In the genomic region with DNA sequence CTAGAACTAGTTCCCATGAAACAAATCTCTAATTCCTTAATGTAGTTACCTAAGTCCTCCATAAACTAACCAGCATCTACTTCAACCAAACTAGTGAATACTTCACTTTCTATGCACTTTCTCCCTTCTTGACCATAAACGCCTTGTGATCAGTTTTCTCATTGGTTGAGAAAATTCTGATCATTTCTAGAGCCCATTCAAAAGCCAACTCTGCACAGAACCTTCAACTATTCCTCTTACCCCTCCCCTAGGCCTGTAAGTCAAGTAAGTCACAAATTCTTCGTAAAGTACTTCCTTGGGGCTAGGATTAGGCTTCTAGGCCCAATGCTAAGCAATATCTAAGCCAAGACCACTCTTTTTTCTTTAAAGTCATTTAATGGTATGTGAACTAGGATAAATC, we compare ENCODE assay signal across 8 mouse cellular contexts. TPM values are rescaled to one million over a fixed set of nuclear protein-coding genes. Genes with fewer than 3 reads are reported as not detected.
DNase-seq lines count a peak whose midpoint lies in the region; ATAC-seq and TF ChIP-seq lines count a peak whose summit lies in the region.

No protein-coding gene starts in this region.

- DNase-seq in liver, adult 2 months (ENCODE audit: extremely low read depth, low read depth, low spot score) = no peak
- DNase-seq in liver = no peak
- DNase-seq in c-Kit-negative CD71-positive TER-119-positive erythroid progenitor cells, embryonic 14.5 days (ENCODE audit: low read depth, low spot score) = peak; percentile 17
- no peak for DNase-seq in hindbrain, postnatal 0 days (ENCODE audit: low spot score)
- DNase-seq in thymus, postnatal 14 days = no peak
- no peak for DNase-seq in frontal cortex, postnatal 14 days (ENCODE audit: low spot score in 2 of 2)

- H3K9me3 ChIP-seq in hindbrain, postnatal 0 days (ENCODE audit: low read length) = no peaks in the 10 kb centered on the region

- H3K27me3 ChIP-seq in liver, adult 2 months (ENCODE audit: control insufficient read depth, insufficient read depth, low read length) = no peaks in the 10 kb centered on the region
- H3K27me3 ChIP-seq in hindbrain, postnatal 0 days (ENCODE audit: insufficient read depth, low read length) = no peaks in the 10 kb centered on the region
- H3K27me3 ChIP-seq in myocyte (ENCODE audit: control insufficient read depth, insufficient read depth, insufficient read length) = no peaks in the 10 kb centered on the region

- TF ChIP-seq CTCF in liver, adult 2 months (IDR thresholded peaks at IDR 0.05; ENCODE audit: low read depth, low read length) = no peak
- TF ChIP-seq CTCF in hindbrain, postnatal 0 days (IDR thresholded peaks at IDR 0.05; ENCODE audit: low read depth) = no peak

- H3K27ac ChIP-seq in liver, adult 2 months (replicated peaks; ENCODE audit: insufficient read depth, low read depth, low read length) = no peak overlapping the region
- H3K27ac ChIP-seq in hindbrain, postnatal 0 days = 0 out of 2 replicates have a peak overlapping the region, but pooled peaks have one; percentile 67

- peaks cover 12% of the 10 kb centered on the region for H3K36me3 ChIP-seq in liver, adult 2 months (ENCODE audit: control insufficient read depth, insufficient read depth, low read length)
- H3K36me3 ChIP-seq in hindbrain, postnatal 0 days (ENCODE audit: insufficient read depth, low read length) = no peaks in the 10 kb centered on the region
- H3K36me3 ChIP-seq in myocyte (ENCODE audit: control insufficient read depth, insufficient read depth) = peaks cover 25% of the 10 kb centered on the region

- peak overlapping the region; percentile 92 for H3K4me2 ChIP-seq in hindbrain, postnatal 0 days (ENCODE audit: low read depth, low read length)
- peak overlapping the region; percentile 64 for H3K4me2 ChIP-seq in myocyte (ENCODE audit: low read depth)

- peak overlapping the region; percentile 26; the same call in 1 of the 2 replicates for H3K9ac ChIP-seq in liver, adult 2 months (ENCODE audit: low read depth, low read length)
- H3K9ac ChIP-seq in hindbrain, postnatal 0 days (replicated peaks; ENCODE audit: low read length) = peak overlapping the region; percentile 70

- H3K4me1 ChIP-seq in liver, adult 2 months (ENCODE audit: control insufficient read depth, insufficient read depth, low read length) = peaks cover 11% of the 10 kb centered on the region
- peaks cover 8% of the 10 kb centered on the region for H3K4me1 ChIP-seq in hindbrain, postnatal 0 days (ENCODE audit: insufficient read depth, low read length)

- H3K79me2 ChIP-seq in liver, adult 2 months (ENCODE audit: control insufficient read depth, insufficient read depth, low read length) = peaks cover 12% of the 10 kb centered on the region; the same call in 1 of the 2 replicates
- H3K79me2 ChIP-seq in myocyte (ENCODE audit: control insufficient read depth, insufficient read depth) = peaks cover 59% of the 10 kb centered on the region

- TF ChIP-seq POLR2A in liver, adult 2 months (IDR thresholded peaks at IDR 0.05; ENCODE audit: extremely low read depth, insufficient read depth, low read length) = no peak
- no peak for TF ChIP-seq POLR2A in myocyte (IDR thresholded peaks at IDR 0.05; ENCODE audit: insufficient read length, low read depth)

- ATAC-seq in hindbrain, postnatal 0 days = no peak
- ATAC-seq in megakaryocyte progenitor cell, adult 5-6 weeks (replicated peaks; ENCODE audit: poor library complexity) = no peak

- H3K4me3 ChIP-seq in liver, adult 2 months (ENCODE audit: insufficient read depth, low read depth, low read length) = peak overlapping the region; percentile 72; the same call in 1 of the 2 replicates
- H3K4me3 ChIP-seq in hindbrain, postnatal 0 days (ENCODE audit: low read length) = peak overlapping the region; percentile 69
- H3K4me3 ChIP-seq in myocyte = peak overlapping the region; percentile 100

- H3ac ChIP-seq in myocyte (ENCODE audit: control insufficient read depth, insufficient read length) = peak overlapping the region; percentile 88

- 5% methylated on average over 2 of the region's 2 CpGs for WGBS in liver, adult 2 months
- WGBS in hindbrain, postnatal 0 days = 10% methylated on average over 2 of the region's 2 CpGs

TF ChIP-seq in myocyte, 11 proteins besides CTCF, POLR2A, EP300 and RAD21:
- TF ChIP-seq SRF (IDR thresholded peaks at IDR 0.05; ENCODE audit: control insufficient read depth, insufficient read length, low read depth) (no peak), POLR2AphosphoS2 (IDR thresholded peaks at IDR 0.05; ENCODE audit: insufficient read length, low read depth) (no peak), MAX (IDR thresholded peaks at IDR 0.05; ENCODE audit: low read depth) (no peak), CEBPB (IDR thresholded peaks at IDR 0.05; ENCODE audit: insufficient read depth, poor library complexity, severe bottlenecking) (no peak), MYOG (IDR thresholded peaks at IDR 0.05; ENCODE audit: control insufficient read depth in 1 of 3, insufficient read depth in 1 of 3, insufficient read length in 2 of 3, low read depth in 2 of 3) (no peak)

RNA-seq across cellular contexts. Expression of a gene that starts 1.1 kb away (rescaled TPM):
- total RNA-seq in liver, adult 2 months (2014; rRNA removed) = 30.4 and 38.7 TPM in 2 replicates
- 7.8 and 8.1 TPM in 2 replicates for polyA plus RNA-seq in liver, adult 2 months (2012; rRNA removed)
- total RNA-seq in hindbrain, postnatal 0 days (2014; rRNA removed) = 30.4 and 32.6 TPM in 2 replicates
- polyA plus RNA-seq in hindbrain, postnatal 0 days (2015; fragmentation: Nextera tagmentation; extraction: Ambion mirVana) = 92.9 and 106 TPM in 2 replicates
- 143 TPM for polyA plus RNA-seq in myocyte (2012; fragmentation: generic; extraction: Trizol)
- total RNA-seq in megakaryocyte progenitor cell, adult 5-6 weeks (2015) = 221 and 224 TPM in 2 replicates
- 199 and 212 TPM in 2 replicates for total RNA-seq in megakaryocyte progenitor cell, adult 5-6 weeks (2017)
